Mouse (Mus musculus): ENCODE data around the gene Macrod2.

GRCm38 (mm10) chr2:140596906-140597305, 201.8 kb downstream of the Macrod2 start:
- TF ChIP-seq CTCF (IDR thresholded peaks at IDR 0.05; ENCODE audit: insufficient read depth, low read depth, low read length), result no peak
- no peak for TF ChIP-seq POLR2A (IDR thresholded peaks at IDR 0.05; ENCODE audit: insufficient read depth, low read depth, low read length)
